Mouse (Mus musculus): ENCODE results near the gene Ddx28. TPM values are rescaled to one million over a fixed set of nuclear protein-coding genes. Genes with fewer than 3 reads are reported as not detected.

Ddx28 gene
- polyA plus RNA-seq (2014; fragmentation: Illumina TruSeq; extraction: RNeasy Lipid Tissue Mini Kit (QIAGEN cat#74804); ENCODE audit: low read depth, low replicate concordance): 3.8 TPM

GRCm38 (mm10) chr8:106011643-106011986, at the start of gene Ddx28:
Gene Ddx28 (minus strand): TSS chr8:106011882.

GRCm38 (mm10) chr8:106058731-106059612, 47.3 kb upstream of the Ddx28 start, which contains the start of gene Nfatc3:
Gene Nfatc3 (plus strand): TSS chr8:106058840.

GRCm38 (mm10) chr8:106005875-106006274, 5.8 kb downstream of the Ddx28 start, which contains the start of gene Dpep2nb:
Gene Dpep2nb (minus strand): TSS chr8:106005975.

GRCm38 (mm10) chr8:105990856-105991387, 20.8 kb downstream of the Ddx28 start, which contains the start of gene Dus2:
Gene Dus2 (plus strand): TSS chr8:105991337.

GRCm38 (mm10) chr8:105979325-105979724, 32.4 kb downstream of the Ddx28 start, which contains the start of gene Dpep3:
Gene Dpep3 (minus strand): TSS chr8:105979429.

GRCm38 (mm10) chr8:105965905-105966341, 45.8 kb downstream of the Ddx28 start, which contains the start of gene Slc12a4:
Gene Slc12a4 (minus strand): TSS chr8:105966097.

Other genes with a start within 250 kb of the Ddx28 start
- gene Ranbp10, start 184.5 kb downstream of the Ddx28 start, polyA plus RNA-seq (2014; fragmentation: Illumina TruSeq; extraction: RNeasy Lipid Tissue Mini Kit (QIAGEN cat#74804); ENCODE audit: low read depth, low replicate concordance): 14.9 TPM
- gene Tsnaxip1, start 184.2 kb downstream of the Ddx28 start, polyA plus RNA-seq (2014; fragmentation: Illumina TruSeq; extraction: RNeasy Lipid Tissue Mini Kit (QIAGEN cat#74804); ENCODE audit: low read depth, low replicate concordance): not detected
- 0.37 TPM for gene Cenpt, start 158.6 kb downstream of the Ddx28 start, polyA plus RNA-seq (2014; fragmentation: Illumina TruSeq; extraction: RNeasy Lipid Tissue Mini Kit (QIAGEN cat#74804); ENCODE audit: low read depth, low replicate concordance)
- gene Thap11, start 156.8 kb downstream of the Ddx28 start, polyA plus RNA-seq (2014; fragmentation: Illumina TruSeq; extraction: RNeasy Lipid Tissue Mini Kit (QIAGEN cat#74804); ENCODE audit: low read depth, low replicate concordance): 6.8 TPM
- gene Nutf2, start 151.3 kb downstream of the Ddx28 start, polyA plus RNA-seq (2014; fragmentation: Illumina TruSeq; extraction: RNeasy Lipid Tissue Mini Kit (QIAGEN cat#74804); ENCODE audit: low read depth, low replicate concordance): 30.8 TPM
- gene Edc4, start 131.0 kb downstream of the Ddx28 start, polyA plus RNA-seq (2014; fragmentation: Illumina TruSeq; extraction: RNeasy Lipid Tissue Mini Kit (QIAGEN cat#74804); ENCODE audit: low read depth, low replicate concordance): 2.3 TPM
- gene Nrn1l, start 118.3 kb downstream of the Ddx28 start, polyA plus RNA-seq (2014; fragmentation: Illumina TruSeq; extraction: RNeasy Lipid Tissue Mini Kit (QIAGEN cat#74804); ENCODE audit: low read depth, low replicate concordance): not detected
- 5.1 TPM for gene Pskh1, start 111.4 kb downstream of the Ddx28 start, polyA plus RNA-seq (2014; fragmentation: Illumina TruSeq; extraction: RNeasy Lipid Tissue Mini Kit (QIAGEN cat#74804); ENCODE audit: low read depth, low replicate concordance)
- not detected for gene Ctrl, start 78.0 kb downstream of the Ddx28 start, polyA plus RNA-seq (2014; fragmentation: Illumina TruSeq; extraction: RNeasy Lipid Tissue Mini Kit (QIAGEN cat#74804); ENCODE audit: low read depth, low replicate concordance)
- gene Psmb10, start 73.4 kb downstream of the Ddx28 start, polyA plus RNA-seq (2014; fragmentation: Illumina TruSeq; extraction: RNeasy Lipid Tissue Mini Kit (QIAGEN cat#74804); ENCODE audit: low read depth, low replicate concordance): 2.1 TPM
- gene Lcat, start 68.5 kb downstream of the Ddx28 start, polyA plus RNA-seq (2014; fragmentation: Illumina TruSeq; extraction: RNeasy Lipid Tissue Mini Kit (QIAGEN cat#74804); ENCODE audit: low read depth, low replicate concordance): 108 TPM
- gene Slc12a4, start 45.8 kb downstream of the Ddx28 start, polyA plus RNA-seq (2014; fragmentation: Illumina TruSeq; extraction: RNeasy Lipid Tissue Mini Kit (QIAGEN cat#74804); ENCODE audit: low read depth, low replicate concordance): 0.37 TPM
- gene Dpep3, start 32.5 kb downstream of the Ddx28 start, polyA plus RNA-seq (2014; fragmentation: Illumina TruSeq; extraction: RNeasy Lipid Tissue Mini Kit (QIAGEN cat#74804); ENCODE audit: low read depth, low replicate concordance): not detected
- 3.8 TPM for gene Dus2, start 20.5 kb downstream of the Ddx28 start, polyA plus RNA-seq (2014; fragmentation: Illumina TruSeq; extraction: RNeasy Lipid Tissue Mini Kit (QIAGEN cat#74804); ENCODE audit: low read depth, low replicate concordance)
- not detected for gene Dpep2nb, start 5.9 kb downstream of the Ddx28 start, polyA plus RNA-seq (2014; fragmentation: Illumina TruSeq; extraction: RNeasy Lipid Tissue Mini Kit (QIAGEN cat#74804); ENCODE audit: low read depth, low replicate concordance)
- gene Nfatc3, start 47.0 kb upstream of the Ddx28 start, polyA plus RNA-seq (2014; fragmentation: Illumina TruSeq; extraction: RNeasy Lipid Tissue Mini Kit (QIAGEN cat#74804); ENCODE audit: low read depth, low replicate concordance): 23.1 TPM
- 18.8 TPM for gene Esrp2, start 125.1 kb upstream of the Ddx28 start, polyA plus RNA-seq (2014; fragmentation: Illumina TruSeq; extraction: RNeasy Lipid Tissue Mini Kit (QIAGEN cat#74804); ENCODE audit: low read depth, low replicate concordance)
- gene Pla2g15, start 138.5 kb upstream of the Ddx28 start, polyA plus RNA-seq (2014; fragmentation: Illumina TruSeq; extraction: RNeasy Lipid Tissue Mini Kit (QIAGEN cat#74804); ENCODE audit: low read depth, low replicate concordance): 2.7 TPM
- gene Slc7a6, start 157.0 kb upstream of the Ddx28 start, polyA plus RNA-seq (2014; fragmentation: Illumina TruSeq; extraction: RNeasy Lipid Tissue Mini Kit (QIAGEN cat#74804); ENCODE audit: low read depth, low replicate concordance): 0.26 TPM
- 26.2 TPM for gene Slc7a6os, start 199.1 kb upstream of the Ddx28 start, polyA plus RNA-seq (2014; fragmentation: Illumina TruSeq; extraction: RNeasy Lipid Tissue Mini Kit (QIAGEN cat#74804); ENCODE audit: low read depth, low replicate concordance)
- gene Prmt7, start 199.1 kb upstream of the Ddx28 start, polyA plus RNA-seq (2014; fragmentation: Illumina TruSeq; extraction: RNeasy Lipid Tissue Mini Kit (QIAGEN cat#74804); ENCODE audit: low read depth, low replicate concordance): 3.0 TPM

All from liver, adult 10 weeks (tissue).